Mouse (Mus musculus): ENCODE results near the gene Zscan10.

Gene Zscan10

GRCm38 (mm10) chr17:23600641-23601622 is at the start of gene Zscan10:
TSS of gene Zscan10 (plus strand) at chr17:23600856.
- no peak for DNase-seq

DNA sequence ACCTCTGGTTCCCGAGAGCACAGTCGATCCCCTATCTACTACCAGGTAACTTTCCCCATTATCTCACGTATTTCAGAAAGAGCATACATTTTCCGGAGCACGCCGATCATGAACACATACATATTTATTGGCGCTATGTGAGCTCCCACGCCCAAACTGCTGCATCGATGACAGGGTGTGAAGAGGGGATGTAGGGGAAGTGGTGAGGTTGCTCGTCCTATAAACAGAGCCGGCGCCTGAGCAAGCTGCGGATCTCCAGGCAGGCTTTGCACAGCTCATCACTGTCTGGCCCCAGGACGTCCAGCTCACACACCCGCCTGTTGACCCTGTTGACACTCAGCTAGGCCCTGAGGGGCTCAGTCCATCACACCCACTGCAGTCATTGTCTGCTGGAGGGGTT is 49.8 kb upstream of the Zscan10 start:
- peak; percentile 21 for DNase-seq

DNA sequence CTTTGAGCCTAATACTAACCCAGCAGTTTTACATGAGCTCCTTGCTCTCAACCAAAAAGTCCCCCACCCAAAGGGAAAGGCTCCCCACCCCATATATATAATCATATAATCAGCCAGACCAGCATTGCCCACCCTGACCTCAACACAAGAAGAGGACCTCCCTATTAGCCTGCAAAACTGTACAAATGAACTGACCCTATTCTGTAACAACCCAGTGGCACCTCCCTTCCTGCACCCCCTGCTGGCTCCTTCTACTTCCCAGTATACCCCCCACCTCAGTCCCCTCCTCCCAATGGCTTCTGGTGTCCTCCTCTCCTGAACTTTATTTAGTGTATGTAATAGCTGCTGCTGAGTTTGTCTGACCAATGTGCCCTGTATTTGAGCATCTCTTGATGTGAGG is 49.2 kb upstream of the Zscan10 start:
- no peak for DNase-seq

DNA sequence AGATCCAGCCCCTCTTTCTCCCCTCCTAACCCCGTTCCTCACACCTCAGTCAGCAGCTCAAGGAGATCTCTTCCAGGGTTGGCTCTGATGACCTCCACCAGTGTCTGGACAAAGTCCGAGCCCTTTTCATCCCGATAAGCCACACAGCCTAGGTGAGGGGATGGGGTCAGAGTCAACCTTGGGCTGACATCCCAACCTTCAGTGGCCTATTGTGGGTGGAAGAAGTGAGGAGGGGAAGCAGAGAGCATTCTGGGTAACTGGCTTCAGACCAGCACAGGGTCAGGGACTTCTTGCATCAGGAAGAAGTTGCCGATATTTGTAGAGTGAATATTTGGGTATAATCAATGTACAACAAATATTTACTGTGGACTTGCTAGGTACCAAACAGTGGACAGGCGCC is 48.7 kb upstream of the Zscan10 start:
- DNase-seq = no peak

DNA sequence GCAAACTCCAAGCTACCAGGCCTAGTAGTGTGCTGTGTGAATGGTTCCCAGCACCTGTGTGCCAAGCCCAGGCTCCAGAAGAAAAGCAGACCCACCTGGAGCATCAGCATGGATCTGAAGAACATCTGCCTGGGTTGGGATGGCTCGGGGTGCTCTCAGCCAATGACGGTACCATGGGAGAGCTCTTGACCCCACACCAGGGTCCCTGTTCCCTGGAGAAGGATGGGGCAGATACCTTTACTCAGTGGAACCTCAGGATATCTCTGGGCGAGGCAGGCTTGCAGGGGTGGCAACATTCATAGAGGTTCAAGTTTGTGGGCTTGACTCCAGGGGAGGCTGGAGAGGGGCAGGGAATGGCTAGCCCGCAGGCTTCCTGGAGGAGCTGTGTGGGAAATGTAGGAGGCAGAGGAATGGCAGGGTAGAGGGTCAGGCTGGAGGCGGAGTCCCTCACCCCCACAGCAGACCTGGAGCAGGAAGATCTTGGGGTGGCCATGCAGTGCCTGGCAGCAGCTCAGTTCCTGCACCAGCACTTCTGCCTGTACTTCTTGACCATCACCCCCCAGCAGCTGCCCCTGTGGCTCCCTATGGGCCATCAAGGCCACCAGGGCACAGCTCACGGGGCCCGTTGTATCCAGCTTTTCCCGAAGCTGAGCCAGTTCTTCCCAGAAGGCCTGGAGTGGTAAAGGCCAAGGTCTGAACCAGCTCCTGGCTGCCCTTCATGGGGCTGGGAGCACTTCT is 47.6 kb upstream of the Zscan10 start:
- no peak for DNase-seq

- DNase-seq = no peak
Observed at GRCm38 (mm10) chr17:23553634-23554120, 47.0 kb upstream of the Zscan10 start.

- no peak for DNase-seq
Observed at GRCm38 (mm10) chr17:23554321-23554720, 46.3 kb upstream of the Zscan10 start.

DNA sequence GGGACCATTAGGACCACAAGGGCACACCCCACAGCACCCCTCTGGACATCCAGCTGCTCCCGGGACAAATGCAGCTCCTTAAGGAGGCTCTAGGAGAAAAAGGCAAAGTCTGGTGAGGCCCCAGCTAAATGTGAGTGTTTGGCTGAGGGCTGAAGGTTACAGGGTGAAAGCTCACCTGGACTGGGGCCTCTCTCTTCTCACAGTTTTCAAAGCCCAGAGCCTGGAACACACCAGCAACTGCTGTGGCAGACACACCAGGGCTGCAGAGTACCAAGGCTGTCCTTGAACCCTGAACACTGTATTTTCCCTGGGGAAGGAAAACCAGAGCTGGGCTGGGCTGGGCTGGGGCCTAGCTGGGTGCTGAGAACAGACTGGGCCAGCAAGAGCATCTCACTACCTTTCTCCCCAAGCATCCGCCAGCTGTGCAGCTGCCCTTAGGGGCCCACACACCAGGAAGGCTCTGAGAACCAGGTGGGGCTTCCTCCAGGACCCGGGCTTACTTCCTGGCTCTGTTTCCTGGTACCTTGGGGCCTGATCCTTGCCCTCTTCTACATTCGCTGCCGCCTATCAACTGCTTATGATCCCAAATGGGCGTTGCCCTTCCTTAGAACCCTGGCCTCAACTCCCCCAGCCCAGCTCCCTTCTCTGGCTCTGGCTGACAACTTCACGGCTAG is 45.3 kb upstream of the Zscan10 start:
- no peak for DNase-seq

DNA sequence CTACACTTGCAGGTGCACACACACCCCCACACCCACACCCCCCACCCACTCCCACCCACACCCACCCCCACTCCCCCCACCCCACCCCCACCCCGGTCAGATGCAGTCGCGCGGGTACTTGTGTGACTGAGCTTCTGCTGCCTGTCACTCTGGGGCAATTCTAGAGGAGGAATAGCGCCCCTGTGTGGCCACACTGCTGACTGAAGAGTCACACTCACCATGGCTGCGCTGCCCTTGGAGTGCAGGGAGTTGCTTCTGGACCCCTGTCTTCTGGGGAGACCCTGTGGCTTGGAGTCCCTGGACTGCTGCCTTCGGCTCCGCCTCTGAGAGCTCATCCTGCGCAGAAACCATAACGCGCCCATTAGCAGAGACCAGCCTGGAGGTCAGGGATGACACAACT is 40.9 kb upstream of the Zscan10 start:
- no peak for DNase-seq

GRCm38 (mm10) chr17:23563595-23564367 is 36.9 kb upstream of the Zscan10 start, which contains the start of gene Zfp213:
TSS of gene Zfp213 (minus strand) at chr17:23564238.
- peak; percentile 95 for DNase-seq

DNA sequence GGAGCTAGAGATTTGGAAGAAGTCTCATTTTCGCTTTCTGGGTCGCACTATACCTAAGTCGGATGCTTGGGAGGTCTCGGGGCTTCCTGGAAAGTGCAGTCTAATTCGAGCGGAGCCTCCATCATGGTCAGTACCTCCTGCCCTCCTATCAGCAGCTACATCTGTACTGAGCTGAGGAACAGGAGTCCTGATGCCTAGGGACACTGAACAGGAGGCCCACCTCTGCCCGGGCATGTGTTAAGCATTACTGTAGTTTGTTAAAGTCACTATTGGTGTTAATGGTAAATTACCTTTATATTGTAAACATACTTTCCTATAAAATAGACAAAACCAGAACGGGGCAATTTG is 36.3 kb upstream of the Zscan10 start:
- no peak for DNase-seq

GRCm38 (mm10) chr17:23566787-23567186 is 33.9 kb upstream of the Zscan10 start:
- DNase-seq = no peak

DNA sequence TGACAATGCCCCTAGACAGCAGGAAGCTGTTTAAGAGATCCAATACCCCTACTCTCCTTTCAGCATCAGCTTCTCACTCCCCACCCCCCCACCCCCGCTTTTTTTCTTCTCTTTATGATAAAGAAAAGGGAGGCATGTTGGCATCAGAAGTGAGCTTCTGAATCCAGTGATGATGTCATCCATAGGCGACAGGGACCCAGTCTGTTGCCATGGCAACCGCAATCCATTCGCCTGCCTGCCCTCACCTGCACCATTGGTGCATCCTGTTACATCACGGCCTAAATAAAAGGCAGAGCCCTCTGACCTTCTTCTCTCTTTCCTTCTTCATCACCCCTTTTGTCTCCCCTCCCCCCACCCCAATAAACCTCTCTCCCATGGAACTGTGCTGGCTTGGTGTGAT is 32.3 kb upstream of the Zscan10 start:
- no peak for DNase-seq

- no peak for DNase-seq
Observed at GRCm38 (mm10) chr17:23570017-23570416, 30.6 kb upstream of the Zscan10 start.

- DNase-seq = no peak
Observed at GRCm38 (mm10) chr17:23571084-23571483, 29.6 kb upstream of the Zscan10 start.

- no peak for DNase-seq
Observed at GRCm38 (mm10) chr17:23572059-23572458, 28.6 kb upstream of the Zscan10 start.

DNA sequence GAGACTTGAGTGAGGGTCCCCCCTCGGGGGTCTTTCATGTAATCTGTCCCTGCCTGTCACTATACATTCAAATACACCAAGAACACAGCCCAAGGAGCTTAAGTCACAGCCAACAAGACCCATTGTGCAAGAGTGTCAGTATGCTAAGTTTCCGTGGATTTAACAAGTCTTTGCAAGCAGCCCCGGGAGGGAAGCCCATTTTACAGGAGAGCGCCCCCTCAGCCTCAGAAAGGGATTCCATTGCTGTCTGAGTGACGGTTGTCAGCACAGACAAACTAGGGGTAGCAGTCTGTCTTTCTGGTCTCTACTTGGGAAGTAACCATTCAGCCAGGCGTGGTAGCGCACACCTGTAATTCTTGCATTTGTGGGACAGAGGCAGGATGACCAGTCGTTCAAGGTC is 26.5 kb upstream of the Zscan10 start:
- DNase-seq = no peak

DNA sequence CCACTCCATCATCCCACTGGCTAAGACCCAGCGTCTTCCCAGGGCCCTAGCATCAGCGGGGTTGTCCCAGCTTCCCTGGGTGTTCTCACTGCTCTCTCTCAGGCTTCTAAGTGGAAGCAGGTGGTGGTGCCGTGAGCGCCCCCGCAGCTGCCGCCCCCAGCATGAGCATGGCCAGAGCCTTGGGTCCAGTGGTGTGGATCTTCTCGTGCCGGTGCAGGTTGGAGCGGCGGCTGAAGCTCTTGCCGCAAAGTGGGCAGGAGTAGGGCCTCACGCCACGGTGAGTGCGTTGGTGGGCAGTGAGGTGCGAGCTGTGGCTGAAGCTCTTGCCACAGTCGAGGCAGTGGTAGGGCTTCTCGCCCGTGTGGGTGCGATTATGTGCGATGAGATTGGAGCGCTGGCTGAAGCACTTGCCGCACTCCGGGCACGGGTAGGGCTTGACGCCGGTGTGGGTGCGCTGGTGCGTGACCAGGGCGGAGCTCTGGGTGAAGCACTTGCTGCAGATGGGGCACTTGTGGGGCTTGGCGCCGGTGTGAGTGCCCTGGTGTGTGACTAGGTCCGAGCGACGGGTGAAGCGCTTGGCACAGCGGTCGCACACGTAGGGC is 24.6 kb upstream of the Zscan10 start:
- no peak for DNase-seq

GRCm38 (mm10) chr17:23584786-23585185 is 15.9 kb upstream of the Zscan10 start:
- no peak for DNase-seq

GRCm38 (mm10) chr17:23585721-23586491 is 14.8 kb upstream of the Zscan10 start:
- peak; percentile 61 for DNase-seq

GRCm38 (mm10) chr17:23587253-23587652 is 13.4 kb upstream of the Zscan10 start:
- DNase-seq = no peak

Data from layer of hippocampus, adult 9-11 months (tissue).